Mouse (Mus musculus) lung, adult 2 months (tissue): ENCODE measurements around the gene Hsd17b3.

Source experiments
- CTCF ChIP-seq: fragments of 200-500 bp; IDR thresholded peaks from 2 replicates; pipeline ENCODE4 v1.5.1; 2011; ENCODE audit warnings: mild to moderate bottlenecking, low read length, control low read depth; ENCODE audit not compliant: insufficient read depth
- POLR2A ChIP-seq: fragments of 200-500 bp; IDR thresholded peaks from 2 replicates; pipeline ENCODE4 v1.6.1; 2011; ENCODE audit warnings: low read depth, mild to moderate bottlenecking, control low read depth, low read length, borderline replicate concordance; ENCODE audit errors: extremely low read depth

DNA sequence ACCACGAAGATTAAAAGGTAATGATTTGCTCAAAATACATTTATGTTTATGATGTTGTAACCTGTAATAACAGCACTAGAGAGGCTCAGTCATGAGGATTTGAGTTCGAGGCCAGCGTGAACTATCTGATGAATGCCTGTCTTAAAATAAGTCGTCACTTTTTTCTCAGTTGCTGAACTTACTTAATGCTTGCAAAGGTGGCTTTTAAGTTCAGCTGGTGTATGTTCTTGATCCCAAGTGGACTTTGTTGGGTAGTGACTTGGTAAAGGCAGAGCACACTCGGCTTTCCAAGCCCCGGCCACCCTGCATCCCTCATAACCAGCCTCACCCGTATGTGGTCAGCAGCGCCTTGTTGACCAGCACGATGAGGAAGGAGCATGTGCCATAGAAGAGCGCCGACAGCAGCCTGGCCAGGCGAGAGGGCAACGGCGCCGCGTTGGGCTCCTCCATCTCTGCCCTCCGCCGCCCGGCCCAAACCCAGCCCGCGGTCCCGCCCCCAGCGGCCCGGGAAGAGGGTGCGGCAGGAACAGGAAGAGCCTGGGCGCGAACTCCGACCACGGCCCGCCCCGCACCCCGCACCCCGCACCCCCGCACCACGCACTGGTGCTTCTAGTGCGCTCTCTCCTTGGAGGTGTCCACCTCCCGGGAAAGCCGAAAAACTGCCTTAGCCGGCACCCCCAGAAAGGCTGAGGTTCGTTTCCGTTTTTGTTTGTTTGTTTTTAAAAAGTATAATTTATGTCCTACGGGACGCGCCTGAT is 40.0 kb upstream of the Hsd17b3 start, which contains the start of gene Slc35d2:
- TF ChIP-seq CTCF (no peak), POLR2A (peak; percentile 74; the same call in 1 of the 2 replicates)
